Mouse (Mus musculus) limb, embryonic 10.5 days (tissue): ENCODE results near the gene Tmem175. TPM values are rescaled to one million over a fixed set of nuclear protein-coding genes. Genes with fewer than 3 reads are reported as not detected.
A peak's percentile ranks its signal among the peaks of the same experiment; 100 is the strongest.

ENCODE experiments used
- DNase-seq: peaks from one replicate; pipeline ENCODE4 v3.0.0-alpha.2; 2017; ENCODE audit warnings: low spot score
- H3K27ac ChIP-seq: fragments of 300-500 bp; sonication (generic); 2 replicates; pipeline ENCODE4 v1.5.1; 2016; ENCODE audit warnings: mild to moderate bottlenecking
- H3K27me3 ChIP-seq: fragments of 300-500 bp; sonication (generic); 2 replicates; pipeline ENCODE4 v1.6.1; 2016; ENCODE audit warnings: low read depth, mild to moderate bottlenecking; ENCODE audit not compliant: poor library complexity, severe bottlenecking
- H3K36me3 ChIP-seq: fragments of 300-500 bp; sonication (generic); 2 replicates; pipeline ENCODE4 v1.6.1; 2016; ENCODE audit warnings: mild to moderate bottlenecking, moderate library complexity
- H3K4me1 ChIP-seq: fragments of 300-500 bp; sonication (generic); 2 replicates; pipeline ENCODE4 v1.6.1; 2016
- H3K4me3 ChIP-seq: fragments of 300-500 bp; sonication (generic); 2 replicates; pipeline ENCODE4 v1.5.1; 2016; ENCODE audit warnings: mild to moderate bottlenecking, moderate library complexity
- H3K9me3 ChIP-seq: fragments of 300-500 bp; sonication (generic); replicated peaks from 2 replicates; pipeline ENCODE4 v1.6.1; 2016; ENCODE audit warnings: mild to moderate bottlenecking
- WGBS: fragments of 180-500 bp; shearing (Covaris S2); methylation state at CpG from one replicate; pipeline ENCODE4 v1.1.7; 2016; 5-methylcytosine and 5-hydroxymethylcytosine counted together
- polyA plus RNA-seq: library from polyadenylated mRNA; unstranded; fragments of >200 nt; fragmentation: Nextera tagmentation; extraction: Ambion mirVana; gene quantifications from 2 replicates; pipeline ENCODE4 v1.2.1, GENCODE M21; 2016

Gene Tmem175
- polyA plus RNA-seq, 1 experiment from 2014 or later: 15.7 TPM

DNA sequence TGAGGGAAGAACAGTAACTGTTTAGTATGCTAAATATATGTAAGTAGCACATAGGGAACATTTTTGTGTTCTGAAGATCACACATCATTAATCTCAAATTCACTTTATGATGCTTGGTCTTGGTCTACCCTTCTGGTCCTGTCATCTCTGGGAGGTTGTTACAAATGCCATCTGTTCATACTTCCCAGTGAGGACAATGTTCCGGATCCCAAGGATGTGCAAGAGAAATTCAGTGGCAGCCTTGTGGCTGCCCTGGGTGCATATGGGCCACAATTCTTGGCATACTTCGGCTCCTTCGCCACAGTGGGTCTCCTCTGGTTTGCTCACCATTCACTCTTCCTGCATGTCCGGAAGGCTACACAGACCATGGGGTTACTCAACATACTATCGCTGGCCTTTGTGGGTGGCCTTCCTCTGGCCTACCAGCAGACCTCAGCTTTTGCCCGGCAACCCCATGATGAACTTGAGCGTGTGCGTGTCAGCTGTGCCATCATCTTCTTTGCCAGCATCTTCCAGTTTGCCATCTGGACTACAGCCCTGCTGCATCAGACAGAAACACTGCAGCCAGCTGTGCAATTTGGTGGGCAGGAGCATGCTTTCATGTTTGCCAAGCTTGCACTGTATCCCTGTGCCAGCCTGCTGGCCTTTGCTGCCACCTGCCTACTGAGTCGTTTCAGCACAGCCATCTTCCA lies 16.2 kb downstream of the Tmem175 start:
- no peak overlapping the region for H3K27ac ChIP-seq
- peak; percentile 19 for DNase-seq
- H3K9me3 ChIP-seq: no peaks in the 10 kb centered on the region
- no peaks in the 10 kb centered on the region for H3K4me1 ChIP-seq
- 90% methylated on average over 9 of the region's 9 CpGs for WGBS
- H3K4me3 ChIP-seq: no peak overlapping the region
- no peaks in the 10 kb centered on the region for H3K27me3 ChIP-seq
- H3K36me3 ChIP-seq: peaks cover 62% of the 10 kb centered on the region

DNA sequence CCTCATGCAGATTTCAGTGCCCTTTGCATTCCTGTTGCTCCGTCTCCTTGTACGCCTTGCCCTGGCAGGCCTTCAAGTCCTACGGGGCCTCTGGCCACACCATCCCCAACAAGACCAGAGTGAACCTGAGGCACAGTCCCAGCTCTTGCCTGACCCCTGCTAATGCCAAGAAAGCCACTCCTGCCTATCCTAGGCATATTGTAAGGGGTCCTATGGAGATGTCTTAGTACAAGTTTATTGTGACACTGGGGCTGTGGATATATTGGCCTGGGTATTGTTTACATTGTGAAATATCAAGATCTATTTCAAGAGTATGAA lies 16.7 kb downstream of the Tmem175 start:
- H3K4me3 ChIP-seq: no peak overlapping the region
- peaks cover 64% of the 10 kb centered on the region for H3K36me3 ChIP-seq
- H3K27me3 ChIP-seq: no peaks in the 10 kb centered on the region
- no peaks in the 10 kb centered on the region for H3K4me1 ChIP-seq
- H3K9me3 ChIP-seq: no peaks in the 10 kb centered on the region
- WGBS: 94% methylated on average over 3 of the region's 3 CpGs
- DNase-seq: peak; percentile 13
- no peak overlapping the region for H3K27ac ChIP-seq

DNA sequence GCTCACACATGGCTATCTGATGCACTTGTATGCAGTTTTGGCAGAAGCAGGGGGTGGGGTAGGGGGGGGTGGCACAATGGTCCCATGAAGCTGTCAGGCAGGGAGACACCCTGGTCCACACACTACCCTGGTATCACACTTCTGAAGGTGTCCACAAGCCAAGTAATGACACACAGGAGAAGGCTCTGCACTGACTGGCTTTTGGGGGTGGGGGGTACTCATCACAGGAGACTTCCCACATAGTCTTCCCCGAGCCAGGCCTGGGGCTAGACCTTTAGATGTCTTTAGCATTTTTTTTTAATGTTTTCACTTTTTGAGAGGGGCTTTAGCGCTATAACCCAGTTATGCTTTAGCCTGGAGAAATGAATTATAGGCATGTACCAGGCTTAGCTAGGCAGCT lies 17.7 kb downstream of the Tmem175 start:
- Histone ChIP-seq H3K36me3 (peaks cover 71% of the 10 kb centered on the region), H3K4me3 (no peak overlapping the region), H3K27ac (no peak overlapping the region), H3K9me3 (no peaks in the 10 kb centered on the region), H3K4me1 (no peaks in the 10 kb centered on the region), H3K27me3 (no peaks in the 10 kb centered on the region)
- DNase-seq: peak; percentile 19
- WGBS: 91% methylated on average over 2 of the region's 2 CpGs

- DNase-seq: peak; percentile 15
- Histone ChIP-seq H3K4me3 (no peak overlapping the region), H3K36me3 (peaks cover 78% of the 10 kb centered on the region), H3K9me3 (no peaks in the 10 kb centered on the region), H3K4me1 (no peaks in the 10 kb centered on the region), H3K27ac (no peak overlapping the region), H3K27me3 (no peaks in the 10 kb centered on the region)
- 89% methylated on average over 2 of the region's 2 CpGs for WGBS
Measured at GRCm38 (mm10) chr5:108647820-108648465, 18.4 kb downstream of the Tmem175 start.

DNA sequence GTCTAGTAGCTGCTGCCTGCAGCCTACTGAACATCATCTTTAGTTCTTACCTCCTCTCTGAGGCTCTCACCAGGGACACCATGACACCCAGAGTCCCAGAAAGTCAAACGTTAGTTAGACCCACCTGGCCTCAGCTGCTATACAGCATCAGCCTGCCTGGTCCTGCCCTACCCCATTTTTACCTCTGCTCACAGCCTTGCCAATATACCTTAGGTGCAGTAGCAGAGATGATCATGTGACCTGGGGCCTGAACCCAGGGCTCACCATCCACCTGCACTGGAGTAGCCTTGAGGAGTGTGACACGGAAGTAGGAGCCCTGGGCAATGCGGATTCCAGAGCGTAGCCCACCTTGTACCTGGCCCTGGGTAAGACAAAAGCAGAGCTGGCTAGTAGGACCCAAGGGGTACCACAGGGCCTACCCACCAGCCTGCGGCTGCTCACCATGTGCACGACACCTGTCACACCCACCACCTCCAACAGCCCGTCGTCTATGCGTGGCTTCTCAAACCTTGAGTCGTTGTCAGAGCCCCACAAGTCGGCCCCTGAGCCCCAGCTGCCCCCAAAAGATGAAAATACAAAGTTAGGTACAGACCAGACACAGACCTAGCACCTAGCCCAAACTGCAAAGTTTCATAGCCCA lies 19.5 kb downstream of the Tmem175 start:
- peaks cover 88% of the 10 kb centered on the region for H3K36me3 ChIP-seq
- no peak overlapping the region for H3K4me3 ChIP-seq
- no peaks in the 10 kb centered on the region for H3K9me3 ChIP-seq
- H3K27me3 ChIP-seq: no peaks in the 10 kb centered on the region
- H3K4me1 ChIP-seq: no peaks in the 10 kb centered on the region
- H3K27ac ChIP-seq: no peak overlapping the region
- DNase-seq: peak; percentile 18
- WGBS: 89% methylated on average over 11 of the region's 11 CpGs

- DNase-seq: no peak
- no peak overlapping the region for H3K27ac ChIP-seq
- no peaks in the 10 kb centered on the region for H3K27me3 ChIP-seq
- H3K36me3 ChIP-seq: peaks cover 93% of the 10 kb centered on the region
- H3K9me3 ChIP-seq: no peaks in the 10 kb centered on the region
- no peak overlapping the region for H3K4me3 ChIP-seq
- WGBS: 89% methylated on average over 7 of the region's 7 CpGs
- H3K4me1 ChIP-seq: no peaks in the 10 kb centered on the region
Measured at GRCm38 (mm10) chr5:108650341-108650740, 20.8 kb downstream of the Tmem175 start.

DNA sequence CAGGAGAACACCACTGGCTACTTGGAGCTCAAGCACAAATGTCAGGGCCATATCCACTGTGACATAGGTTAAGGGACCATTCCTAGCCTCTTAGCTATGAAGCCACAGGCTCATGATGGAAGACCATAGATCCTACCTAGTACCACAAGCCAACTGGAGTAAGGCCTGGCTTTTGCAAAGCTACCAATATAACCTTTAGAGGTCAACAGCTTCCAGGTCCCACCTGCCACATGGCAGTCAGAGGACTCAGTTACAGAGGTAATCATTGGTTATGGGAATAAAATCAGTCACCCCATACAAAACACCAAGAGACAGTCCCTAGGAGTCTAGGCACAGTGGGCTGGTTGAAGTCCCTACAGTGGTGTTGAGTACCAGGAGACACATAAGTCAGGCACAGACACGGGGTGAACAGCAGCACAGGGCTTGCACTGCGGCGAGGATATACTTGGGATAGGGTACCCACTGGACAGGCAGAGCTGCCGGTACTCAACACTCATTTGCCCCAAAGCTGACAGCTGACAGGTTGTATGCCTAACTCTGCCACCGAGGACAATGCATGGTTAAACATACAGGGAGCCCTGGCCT lies 21.7 kb downstream of the Tmem175 start:
- H3K4me3 ChIP-seq: no peak overlapping the region
- H3K9me3 ChIP-seq: no peaks in the 10 kb centered on the region
- H3K4me1 ChIP-seq: no peaks in the 10 kb centered on the region
- WGBS: 85% methylated on average over 5 of the region's 5 CpGs
- no peak overlapping the region for H3K27ac ChIP-seq
- no peaks in the 10 kb centered on the region for H3K27me3 ChIP-seq
- H3K36me3 ChIP-seq: peaks cover 94% of the 10 kb centered on the region
- no peak for DNase-seq

GRCm38 (mm10) chr5:108651823-108652222 lies 22.3 kb downstream of the Tmem175 start:
- no peaks in the 10 kb centered on the region for H3K27me3 ChIP-seq
- no peaks in the 10 kb centered on the region for H3K4me1 ChIP-seq
- peaks cover 94% of the 10 kb centered on the region for H3K36me3 ChIP-seq
- 68% methylated on average over 1 of the region's 1 CpGs for WGBS
- no peak overlapping the region for H3K27ac ChIP-seq
- no peak overlapping the region for H3K4me3 ChIP-seq
- no peak for DNase-seq
- H3K9me3 ChIP-seq: no peaks in the 10 kb centered on the region

DNA sequence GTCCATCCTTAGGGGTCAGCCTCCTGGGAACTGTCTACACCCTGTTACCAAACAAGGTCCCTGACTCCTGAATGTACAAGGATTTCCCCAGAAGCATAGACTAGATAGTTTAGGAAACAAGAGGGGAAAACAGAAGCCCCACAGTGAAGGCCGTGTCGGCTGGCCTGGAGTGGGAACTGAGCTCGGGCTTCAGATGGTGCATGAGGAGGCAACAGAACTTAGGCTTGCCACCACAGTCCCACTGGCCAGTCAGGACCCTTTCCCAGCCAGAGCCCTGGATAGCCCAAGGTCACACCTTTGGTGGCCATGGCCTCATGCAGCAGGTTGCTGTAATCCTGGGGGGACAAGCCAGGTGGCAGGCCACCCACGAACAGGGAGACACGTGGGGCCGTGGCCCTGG lies 23.8 kb downstream of the Tmem175 start:
- Histone ChIP-seq H3K4me1 (no peaks in the 10 kb centered on the region), H3K36me3 (peaks cover 91% of the 10 kb centered on the region), H3K4me3 (no peak overlapping the region), H3K27me3 (no peaks in the 10 kb centered on the region), H3K9me3 (no peaks in the 10 kb centered on the region), H3K27ac (no peak overlapping the region)
- WGBS: 93% methylated on average over 6 of the region's 6 CpGs
- no peak for DNase-seq

DNA sequence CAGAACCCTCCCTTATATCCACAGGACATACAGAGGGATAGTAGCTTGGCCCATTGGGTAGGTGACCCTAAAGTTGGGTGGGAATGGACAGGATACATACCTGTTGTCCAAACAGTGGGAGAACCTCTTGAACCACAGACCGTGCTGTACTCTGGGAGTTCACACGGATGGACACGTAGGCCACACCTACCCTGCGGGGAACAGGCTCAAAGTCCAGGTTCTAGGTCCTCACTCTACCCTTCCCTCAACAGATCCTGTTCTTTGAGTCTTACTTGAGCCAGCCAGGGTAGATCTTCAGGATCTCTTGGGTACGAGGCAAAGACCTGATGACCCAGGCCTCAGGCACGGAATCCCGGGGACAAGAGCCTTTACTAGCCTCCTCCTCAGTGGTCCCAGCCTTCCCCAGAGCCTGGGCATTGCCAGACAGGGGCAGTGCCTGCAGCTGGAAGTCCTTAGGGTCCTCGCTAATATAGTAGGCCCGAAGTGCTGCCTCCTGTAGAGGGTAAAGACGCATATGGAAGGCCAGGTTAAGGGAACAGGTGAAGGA lies 24.9 kb downstream of the Tmem175 start:
- H3K27me3 ChIP-seq: no peaks in the 10 kb centered on the region
- H3K9me3 ChIP-seq: no peaks in the 10 kb centered on the region
- H3K36me3 ChIP-seq: peaks cover 80% of the 10 kb centered on the region
- no peak overlapping the region for H3K27ac ChIP-seq
- peaks cover 5% of the 10 kb centered on the region for H3K4me1 ChIP-seq
- DNase-seq: no peak
- 93% methylated on average over 10 of the region's 10 CpGs for whole genome bisulfite sequencing
- no peak overlapping the region for H3K4me3 ChIP-seq

- no peaks in the 10 kb centered on the region for H3K27me3 ChIP-seq
- no peak overlapping the region for H3K27ac ChIP-seq
- no peak for DNase-seq
- H3K4me1 ChIP-seq: peaks cover 13% of the 10 kb centered on the region
- 97% methylated on average over 9 of the region's 9 CpGs for WGBS
- no peak overlapping the region for H3K4me3 ChIP-seq
- peaks cover 71% of the 10 kb centered on the region for H3K36me3 ChIP-seq
- no peaks in the 10 kb centered on the region for H3K9me3 ChIP-seq
Measured at GRCm38 (mm10) chr5:108655381-108655780, 25.8 kb downstream of the Tmem175 start.

DNA sequence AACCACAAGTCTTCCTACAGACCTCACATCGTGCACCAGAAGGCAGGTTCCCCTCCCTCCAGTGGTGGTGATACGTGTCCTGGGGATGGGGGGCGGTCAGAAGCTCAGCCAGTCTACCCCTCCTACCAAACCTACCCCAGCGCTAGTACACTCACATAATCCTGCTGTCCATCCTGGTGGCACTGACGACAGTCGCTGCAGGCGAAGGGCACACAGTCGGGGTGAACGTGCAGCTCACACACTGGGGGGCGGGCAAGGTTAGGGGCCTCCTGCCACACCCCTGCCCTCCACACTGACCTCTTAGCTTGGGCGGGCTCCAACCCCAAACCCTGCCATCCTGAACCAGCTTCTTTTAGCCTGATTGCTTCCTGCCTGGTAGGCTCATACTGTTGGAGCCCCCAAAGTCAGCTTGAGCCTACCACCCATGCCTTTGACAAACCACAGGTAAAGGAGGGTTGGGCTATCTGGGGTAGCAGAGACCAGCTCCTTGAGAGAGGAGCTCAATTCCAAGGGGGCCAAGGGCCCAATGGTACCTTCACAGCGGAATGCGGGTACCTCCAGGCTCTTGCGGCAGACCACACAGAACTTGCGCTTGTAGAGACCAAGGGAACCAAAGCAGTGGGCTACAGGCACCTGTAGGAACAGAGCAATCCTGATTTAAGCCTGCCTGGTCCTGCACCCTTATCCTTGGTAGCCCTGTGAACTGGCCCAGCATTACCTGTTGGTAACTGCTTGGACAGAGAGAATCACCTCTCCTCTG lies 26.5 kb downstream of the Tmem175 start:
- Histone ChIP-seq H3K4me1 (peaks cover 18% of the 10 kb centered on the region), H3K36me3 (peaks cover 66% of the 10 kb centered on the region), H3K27me3 (no peaks in the 10 kb centered on the region), H3K4me3 (no peak overlapping the region), H3K27ac (no peak overlapping the region), H3K9me3 (no peaks in the 10 kb centered on the region)
- no peak for DNase-seq
- WGBS: 96% methylated on average over 15 of the region's 15 CpGs
